Mouse (Mus musculus) megakaryocyte, embryonic 14.5 days (primary cell): ENCODE data around the gene 6030498E09Rik.

ENCODE experiments used
- FLI1 ChIP-seq: IDR thresholded peaks from 2 replicates; pipeline ENCODE4 v1.6.1; 2012; ENCODE audit warnings: low read length, inconsistent platforms, mixed read lengths
- GATA1 ChIP-seq: IDR thresholded peaks from 3 replicates; pipeline ENCODE4 v1.6.1; 2012; ENCODE audit warnings: mixed read lengths, low read length, inconsistent platforms, borderline replicate concordance

DNA sequence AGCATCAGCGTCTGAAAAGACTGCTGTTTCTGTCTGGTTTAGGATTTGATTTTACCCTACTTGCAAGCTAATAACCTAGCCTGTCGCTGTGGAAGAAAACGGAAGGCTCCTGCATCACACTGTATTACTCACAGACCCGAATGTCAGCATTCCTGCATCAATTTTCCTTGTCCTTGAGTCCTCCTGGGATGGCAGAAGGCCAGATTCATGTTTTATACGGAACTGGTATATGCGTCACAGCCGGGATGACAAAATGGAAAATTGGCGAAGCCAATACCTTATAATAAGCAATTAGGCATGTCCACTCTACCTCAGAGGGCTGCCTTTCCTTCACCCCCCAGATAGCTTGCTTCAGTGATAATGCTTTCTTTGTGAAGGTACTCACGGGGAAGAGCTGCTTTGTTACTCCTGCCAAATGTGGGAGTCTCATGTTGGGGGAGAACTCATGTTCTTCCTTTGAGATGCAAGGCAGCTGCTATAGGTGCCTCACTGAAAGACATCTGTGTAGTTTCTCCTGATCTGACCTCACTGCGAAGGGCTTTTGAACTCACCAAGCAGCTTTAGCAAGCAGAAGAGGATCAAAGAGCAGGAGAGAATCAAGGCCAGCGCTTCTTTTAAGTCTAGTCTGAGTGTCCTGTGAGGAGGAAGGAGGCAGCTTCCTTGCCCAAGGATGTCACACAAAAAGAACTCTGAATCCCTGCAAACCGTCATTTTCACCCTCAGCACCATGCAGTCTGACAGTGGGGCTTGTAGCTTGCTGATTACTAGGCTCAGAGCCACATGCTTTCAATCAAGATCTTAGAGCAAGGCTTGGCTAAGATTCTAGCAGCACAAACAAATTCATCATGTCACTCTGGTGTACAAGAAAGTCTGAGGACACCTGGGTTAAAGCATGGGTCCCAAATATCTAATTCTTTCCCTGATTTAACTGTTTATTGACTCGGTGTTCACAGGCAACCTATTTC is 37.3 kb upstream of the 6030498E09Rik start:
- no peak for TF ChIP-seq GATA1
- TF ChIP-seq FLI1: no peak
